Mouse (Mus musculus) neural tube, embryonic 12.5 days (tissue): ENCODE measurements around the gene Erlin1. TPM values are rescaled to one million over a fixed set of nuclear protein-coding genes. Genes with fewer than 3 reads are reported as not detected.

Experiments used
- ATAC-seq: fragments of 200-750 bp; cut with Nextera tagmentation; 2 replicates; pipeline ENCODE4 v1.8.0; 2017; ENCODE audit warnings: low read depth, mild to moderate bottlenecking, moderate TSS enrichment, moderate library complexity; ENCODE audit not compliant: low FRiP score
- H3K27ac ChIP-seq: fragments of 300-500 bp; sonication (generic); 2 replicates; pipeline ENCODE4 v1.5.1; 2016
- H3K27me3 ChIP-seq: fragments of 300-500 bp; sonication (generic); replicated peaks from 2 replicates; pipeline ENCODE4 v1.6.1; 2016; ENCODE audit warnings: mild to moderate bottlenecking
- H3K36me3 ChIP-seq: fragments of 300-500 bp; sonication (generic); 2 replicates; pipeline ENCODE4 v1.6.1; 2016; ENCODE audit warnings: mild to moderate bottlenecking
- H3K4me1 ChIP-seq: fragments of 300-500 bp; sonication (generic); 2 replicates; pipeline ENCODE4 v1.6.1; 2016
- H3K4me2 ChIP-seq: fragments of 300-500 bp; sonication (generic); replicated peaks from 2 replicates; pipeline ENCODE4 v1.6.1; 2016; ENCODE audit warnings: mild to moderate bottlenecking
- H3K4me3 ChIP-seq: fragments of 300-500 bp; sonication (generic); 2 replicates; pipeline ENCODE4 v1.5.1; 2016
- H3K9ac ChIP-seq: fragments of 300-500 bp; sonication (generic); 2 replicates; pipeline ENCODE4 v1.6.1; 2016; ENCODE audit warnings: mild to moderate bottlenecking
- H3K9me3 ChIP-seq: fragments of 300-500 bp; sonication (generic); 2 replicates; pipeline ENCODE4 v1.6.1; 2016; ENCODE audit warnings: mild to moderate bottlenecking
- whole genome bisulfite sequencing: fragments of 180-500 bp; shearing (Covaris S2); methylation state at CpG from one replicate; pipeline ENCODE4 v1.1.7; 2016; 5-methylcytosine and 5-hydroxymethylcytosine counted together
- polyA plus RNA-seq: library from polyadenylated mRNA; unstranded; fragments of >200 nt; fragmentation: Nextera tagmentation; extraction: Ambion mirVana; gene quantifications from 2 replicates; pipeline ENCODE4 v1.2.1, GENCODE M21; 2016

Erlin1 gene
- polyA plus RNA-seq, 1 experiment from 2014 or later, result 18.4 TPM

DNA sequence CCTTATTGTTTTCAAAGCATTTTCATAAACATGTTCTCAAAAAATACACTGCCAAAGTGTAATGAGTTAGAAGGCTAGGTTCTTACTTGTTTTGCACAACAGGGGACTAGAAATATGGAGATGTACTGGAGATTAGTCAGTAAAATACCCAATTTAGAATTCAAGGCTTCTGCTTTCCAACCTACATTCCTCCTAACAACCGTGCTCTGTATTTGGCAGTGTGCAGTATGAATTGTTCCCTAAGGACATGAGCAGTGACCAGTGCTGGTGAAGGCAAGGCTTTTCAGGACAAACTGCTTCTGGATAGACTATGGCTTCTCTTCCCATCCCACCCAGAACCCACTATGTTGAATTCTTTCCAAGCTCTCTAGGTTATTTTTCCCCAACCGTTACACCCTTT is 11.3 kb upstream of the Erlin1 start:
- no peak overlapping the region for H3K4me3 ChIP-seq
- H3K27me3 ChIP-seq, result no peaks in the 10 kb centered on the region
- no peaks in the 10 kb centered on the region for H3K4me1 ChIP-seq
- H3K4me2 ChIP-seq, result no peak overlapping the region
- WGBS, result 83% methylated on average over 2 of the region's 2 CpGs
- no peak overlapping the region for H3K9ac ChIP-seq
- no peaks in the 10 kb centered on the region for H3K9me3 ChIP-seq
- no peak overlapping the region for H3K27ac ChIP-seq
- ATAC-seq, result no peak
- H3K36me3 ChIP-seq, result peaks cover 52% of the 10 kb centered on the region

DNA sequence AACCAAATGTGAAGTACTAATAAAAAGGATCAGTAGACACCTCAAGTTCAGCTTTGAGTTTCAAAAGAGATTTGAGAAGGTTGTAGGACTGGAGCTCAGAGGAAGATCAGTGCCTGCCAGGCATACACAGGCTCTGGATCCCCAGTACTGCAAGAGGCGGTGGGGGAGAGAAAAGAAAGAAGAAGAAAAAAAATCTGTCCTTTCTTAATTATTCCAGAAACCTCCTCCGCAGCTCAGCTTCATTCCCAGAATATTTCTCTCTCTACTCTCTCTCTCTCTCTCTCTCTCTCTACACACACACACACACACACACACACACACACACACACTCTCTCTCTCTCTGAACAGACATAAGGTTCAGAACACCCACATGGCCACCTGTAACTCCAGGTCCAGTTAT is 10.4 kb upstream of the Erlin1 start:
- peaks cover 61% of the 10 kb centered on the region for H3K36me3 ChIP-seq
- H3K9ac ChIP-seq, result no peak overlapping the region
- H3K4me1 ChIP-seq, result no peaks in the 10 kb centered on the region
- no peak overlapping the region for H3K27ac ChIP-seq
- no peaks in the 10 kb centered on the region for H3K9me3 ChIP-seq
- H3K4me3 ChIP-seq, result no peak overlapping the region
- H3K4me2 ChIP-seq, result no peak overlapping the region
- no peaks in the 10 kb centered on the region for H3K27me3 ChIP-seq
- WGBS, result 91% methylated on average over 2 of the region's 2 CpGs
- no peak for ATAC-seq

DNA sequence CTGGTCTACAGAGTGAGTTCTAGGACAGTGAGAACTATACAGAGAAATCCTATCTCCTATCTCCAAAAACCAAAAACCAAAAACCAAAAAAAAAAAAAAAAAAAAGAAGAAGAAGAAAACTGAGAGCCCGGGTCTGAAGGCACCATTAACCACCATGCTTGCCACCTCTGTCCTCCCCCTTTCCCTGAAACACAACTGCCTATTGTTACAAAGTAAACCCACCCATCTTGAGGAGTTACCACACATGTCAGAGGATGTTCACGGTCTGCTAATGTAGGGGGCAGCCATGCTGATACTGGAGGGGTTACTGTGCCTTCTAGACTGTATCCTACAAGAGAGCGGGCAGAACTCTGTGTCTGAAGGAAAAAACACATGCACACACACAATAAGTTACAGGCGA is 7.4 kb upstream of the Erlin1 start:
- 88% methylated on average over 4 of the region's 4 CpGs for WGBS
- Histone ChIP-seq H3K4me3 (no peak overlapping the region), H3K4me2 (no peak overlapping the region), H3K36me3 (peaks cover 48% of the 10 kb centered on the region), H3K4me1 (no peaks in the 10 kb centered on the region), H3K27me3 (no peaks in the 10 kb centered on the region), H3K27ac (no peak overlapping the region), H3K9ac (no peak overlapping the region), H3K9me3 (no peaks in the 10 kb centered on the region)
- ATAC-seq, result no peak

DNA sequence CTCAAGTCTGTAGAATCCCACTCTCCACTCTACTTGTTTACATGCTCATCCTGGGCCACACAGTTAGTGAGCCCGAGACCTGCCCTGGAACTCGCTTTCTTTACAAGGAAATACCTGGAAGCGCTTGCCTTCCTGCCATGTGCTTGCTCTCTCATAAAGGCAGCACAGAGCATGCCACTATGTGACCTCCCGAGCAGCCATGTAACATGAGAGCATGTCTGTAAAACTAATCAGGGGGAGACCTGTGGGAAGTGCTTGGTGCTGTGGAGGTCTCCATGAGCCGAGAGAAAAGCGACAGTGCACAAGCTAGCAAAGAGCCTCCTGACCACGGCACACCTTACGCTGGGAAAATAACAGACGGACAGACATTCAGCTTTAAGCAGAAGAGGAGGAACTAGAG is 6.9 kb upstream of the Erlin1 start:
- Histone ChIP-seq H3K4me2 (no peak overlapping the region), H3K9me3 (no peaks in the 10 kb centered on the region), H3K36me3 (peaks cover 47% of the 10 kb centered on the region), H3K4me1 (no peaks in the 10 kb centered on the region), H3K4me3 (no peak overlapping the region), H3K27me3 (no peaks in the 10 kb centered on the region), H3K9ac (no peak overlapping the region), H3K27ac (no peak overlapping the region)
- 80% methylated on average over 9 of the region's 9 CpGs for WGBS
- ATAC-seq, result no peak

DNA sequence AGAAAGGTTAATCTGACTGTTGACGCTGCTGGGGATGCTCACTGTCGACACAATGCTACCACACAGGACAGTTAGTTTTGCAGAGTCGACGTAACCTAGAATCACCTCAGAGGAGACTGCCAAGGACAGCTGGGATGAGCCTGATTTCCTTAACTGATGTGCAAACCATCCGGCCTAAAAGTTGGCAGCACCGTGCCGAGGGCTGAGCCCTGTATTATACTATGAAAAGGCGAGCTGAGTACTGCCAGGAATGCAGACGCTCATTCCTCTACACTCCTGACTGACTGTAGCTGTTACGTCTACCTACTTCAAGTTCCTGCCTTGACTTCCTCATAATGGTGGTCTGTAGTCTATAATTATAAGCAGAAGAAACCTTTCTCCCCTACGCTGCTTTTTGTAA is 5.4 kb upstream of the Erlin1 start:
- Histone ChIP-seq H3K9me3 (no peaks in the 10 kb centered on the region), H3K4me2 (no peak overlapping the region), H3K36me3 (peaks cover 41% of the 10 kb centered on the region), H3K9ac (no peak overlapping the region), H3K27me3 (no peaks in the 10 kb centered on the region), H3K27ac (no peak overlapping the region), H3K4me3 (no peak overlapping the region), H3K4me1 (0 out of 2 replicates have a peak, but pooled peaks cover 3% of the 10 kb centered on the region)
- ATAC-seq, result no peak
- WGBS, result 89% methylated on average over 11 of the region's 11 CpGs

DNA sequence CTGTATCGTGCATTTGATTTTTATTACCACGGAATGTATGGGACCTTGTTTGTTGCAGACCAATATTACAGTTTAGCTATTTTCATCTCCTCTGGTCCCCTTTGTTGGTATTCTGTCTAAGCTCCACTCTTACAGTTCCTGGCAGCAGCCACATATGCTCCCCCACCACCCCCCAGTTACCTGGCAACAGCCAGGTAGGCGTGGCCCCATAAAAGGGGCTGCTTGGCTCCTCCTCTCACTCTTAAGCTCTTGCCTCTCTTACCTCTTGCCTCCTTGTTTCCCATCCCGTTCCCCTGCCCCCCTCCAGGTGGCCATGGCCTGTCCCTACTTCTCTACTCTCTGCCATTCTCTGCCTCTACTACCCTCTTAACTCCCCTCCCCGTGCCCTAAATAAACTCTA is 1.6 kb upstream of the Erlin1 start:
- 0 out of 2 replicates have a peak, but pooled peaks cover 12% of the 10 kb centered on the region for H3K4me1 ChIP-seq
- no peak overlapping the region for H3K4me3 ChIP-seq
- no peak overlapping the region for H3K4me2 ChIP-seq
- H3K9ac ChIP-seq, result no peak overlapping the region
- 56% methylated on average over 5 of the region's 5 CpGs for WGBS
- no peak for ATAC-seq
- no peaks in the 10 kb centered on the region for H3K9me3 ChIP-seq
- peaks cover 12% of the 10 kb centered on the region for H3K36me3 ChIP-seq
- H3K27me3 ChIP-seq, result no peaks in the 10 kb centered on the region
- no peak overlapping the region for H3K27ac ChIP-seq

DNA sequence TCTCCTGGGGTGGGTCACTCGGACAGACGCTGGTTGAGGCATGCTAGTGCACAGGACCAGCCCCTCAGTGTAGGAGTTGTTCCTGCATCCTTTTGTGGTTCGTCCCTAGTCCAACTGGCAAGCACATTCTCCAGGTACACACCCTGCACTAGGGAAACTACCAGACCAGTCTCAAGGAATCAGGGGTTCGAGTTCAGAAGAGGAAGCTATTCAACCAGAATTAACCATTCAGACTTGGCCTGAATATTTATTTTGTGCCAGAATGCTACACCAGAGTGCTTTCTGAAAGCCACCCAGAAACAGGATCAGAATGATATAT is 288 bp upstream of the Erlin1 start:
- peak overlapping the region; percentile 88 for H3K4me2 ChIP-seq
- no peaks in the 10 kb centered on the region; the same call in 1 of the 2 replicates for H3K36me3 ChIP-seq
- peak overlapping the region; percentile 76 for H3K9ac ChIP-seq
- 0 out of 2 replicates have a peak, but pooled peaks cover 12% of the 10 kb centered on the region for H3K4me1 ChIP-seq
- H3K27ac ChIP-seq, result no peak overlapping the region
- no peaks in the 10 kb centered on the region for H3K27me3 ChIP-seq
- 10% methylated on average over 4 of the region's 4 CpGs for WGBS
- H3K4me3 ChIP-seq, result peak overlapping the region; percentile 66
- no peak; the same call in 1 of the 2 replicates for ATAC-seq
- H3K9me3 ChIP-seq, result no peaks in the 10 kb centered on the region

DNA sequence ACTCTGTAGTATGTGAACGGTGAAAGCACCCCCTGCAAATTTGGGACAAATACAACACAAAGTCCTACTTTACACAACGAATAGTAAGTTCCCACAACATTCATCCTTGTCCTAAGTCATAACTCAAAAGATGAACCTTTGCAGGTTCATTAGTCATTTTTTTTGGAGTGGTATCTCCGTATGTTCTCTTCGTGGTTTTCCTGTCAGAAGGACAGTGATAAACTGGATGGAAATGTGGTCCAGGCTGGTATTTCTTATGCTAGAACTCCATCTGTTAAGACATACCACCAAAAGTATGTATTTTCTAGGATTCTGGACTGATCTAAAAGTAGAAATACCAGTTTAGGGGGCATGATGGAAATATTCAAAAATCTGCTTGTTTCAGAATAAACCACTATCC is 1.4 kb downstream of the Erlin1 start:
- no peak overlapping the region for H3K9ac ChIP-seq
- 84% methylated on average over 4 of the region's 4 CpGs for WGBS
- H3K4me2 ChIP-seq, result peak overlapping the region; percentile 88

DNA sequence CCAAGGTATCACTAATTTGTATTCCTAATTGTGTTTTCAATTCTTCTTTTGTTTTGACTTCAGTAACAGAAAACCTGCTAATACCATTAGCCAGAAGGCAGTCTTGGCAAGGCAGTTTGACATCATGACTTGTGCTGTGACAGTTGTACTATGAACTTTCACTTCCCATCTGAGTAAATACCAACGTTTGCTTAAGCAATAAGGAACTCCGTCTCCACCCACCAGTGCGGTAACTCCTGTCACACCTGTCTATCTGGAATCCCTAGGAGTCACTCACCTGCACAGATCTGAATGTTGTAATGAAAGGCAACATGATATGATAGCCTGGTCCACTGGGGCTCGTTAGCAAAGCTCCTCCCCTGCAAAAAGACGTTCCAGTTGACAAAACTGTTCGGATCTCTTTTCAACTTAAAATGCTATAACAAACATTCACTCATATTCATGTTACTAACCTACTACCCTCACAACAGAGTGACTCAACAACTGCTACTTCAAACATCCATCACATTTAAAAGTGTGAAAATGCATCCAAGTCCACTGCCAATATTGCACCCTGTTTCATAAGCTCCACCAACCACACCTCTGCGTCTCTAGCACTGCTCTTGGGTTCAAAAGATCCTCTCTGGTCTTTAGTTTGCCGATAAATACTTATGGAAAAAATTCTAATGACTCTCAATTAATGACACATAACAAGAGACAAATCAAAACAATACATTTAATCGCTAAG is 2.1 kb downstream of the Erlin1 start:
- Histone ChIP-seq H3K27ac (no peak overlapping the region), H3K4me2 (no peak overlapping the region), H3K9me3 (no peaks in the 10 kb centered on the region), H3K4me3 (no peak overlapping the region), H3K9ac (no peak overlapping the region), H3K27me3 (no peaks in the 10 kb centered on the region), H3K36me3 (peaks cover 6% of the 10 kb centered on the region), H3K4me1 (0 out of 2 replicates have a peak, but pooled peaks cover 12% of the 10 kb centered on the region)
- ATAC-seq, result no peak
- WGBS, result 88% methylated on average over 9 of the region's 9 CpGs

More for the DNA sequence above, 1.4 kb downstream of the Erlin1 start:
- no peak overlapping the region for H3K4me3 ChIP-seq
- no peaks in the 10 kb centered on the region for H3K9me3 ChIP-seq
- H3K27me3 ChIP-seq, result no peaks in the 10 kb centered on the region
- no peak overlapping the region for H3K27ac ChIP-seq
- no peak for ATAC-seq
- H3K36me3 ChIP-seq, result peaks cover 3% of the 10 kb centered on the region
- 0 out of 2 replicates have a peak, but pooled peaks cover 12% of the 10 kb centered on the region for H3K4me1 ChIP-seq

DNA sequence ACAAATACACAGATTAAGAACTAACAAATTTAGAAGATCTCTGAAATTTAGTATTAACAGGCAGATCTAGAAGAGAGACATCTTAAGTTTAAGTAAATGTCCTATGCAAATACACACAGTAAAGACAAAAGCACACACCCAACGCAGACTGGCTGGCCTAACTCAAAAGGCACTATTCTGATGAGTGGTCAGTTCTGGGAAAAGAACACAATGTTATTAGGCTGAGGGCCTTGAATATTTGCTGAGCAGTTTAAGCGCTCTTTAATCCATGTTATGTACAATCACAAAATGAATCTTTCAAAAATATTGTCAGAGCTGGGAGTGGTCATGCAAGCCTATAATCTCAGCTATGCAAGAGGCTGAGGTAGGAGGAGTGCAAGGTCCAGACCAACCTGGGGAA is 4.9 kb downstream of the Erlin1 start:
- no peak overlapping the region for H3K9ac ChIP-seq
- no peaks in the 10 kb centered on the region for H3K27me3 ChIP-seq
- H3K4me2 ChIP-seq, result no peak overlapping the region
- 89% methylated on average over 2 of the region's 2 CpGs for WGBS
- no peak overlapping the region for H3K27ac ChIP-seq
- H3K36me3 ChIP-seq, result peaks cover 6% of the 10 kb centered on the region; the same call in 1 of the 2 replicates
- H3K4me1 ChIP-seq, result 0 out of 2 replicates have a peak, but pooled peaks cover 7% of the 10 kb centered on the region
- H3K9me3 ChIP-seq, result no peaks in the 10 kb centered on the region
- ATAC-seq, result no peak
- H3K4me3 ChIP-seq, result no peak overlapping the region

DNA sequence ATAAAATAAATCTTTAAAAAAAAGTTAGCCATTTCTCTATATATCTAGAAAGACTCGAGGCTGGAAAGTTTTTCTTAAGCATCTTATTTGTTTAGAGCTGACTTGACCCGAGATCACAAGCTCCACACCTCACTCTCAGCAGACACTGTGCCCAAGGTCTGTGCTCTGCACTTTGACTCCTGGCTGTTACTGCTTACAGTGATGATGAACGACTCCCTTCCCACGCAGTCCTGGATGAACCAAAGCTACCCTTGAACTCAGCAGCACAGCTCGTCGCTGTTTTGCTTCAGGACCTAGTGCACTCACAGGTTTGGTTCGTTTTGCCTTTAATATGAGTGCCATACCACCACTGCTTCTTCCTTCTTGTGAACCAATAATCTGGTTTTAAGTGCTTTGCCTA is 5.8 kb downstream of the Erlin1 start:
- H3K4me3 ChIP-seq, result no peak overlapping the region
- H3K9ac ChIP-seq, result no peak overlapping the region
- H3K27me3 ChIP-seq, result no peaks in the 10 kb centered on the region
- H3K9me3 ChIP-seq, result no peaks in the 10 kb centered on the region
- peaks cover 10% of the 10 kb centered on the region; the same call in 1 of the 2 replicates for H3K36me3 ChIP-seq
- no peak for ATAC-seq
- no peak overlapping the region for H3K27ac ChIP-seq
- 93% methylated on average over 7 of the region's 7 CpGs for WGBS
- 0 out of 2 replicates have a peak, but pooled peaks cover under 1% of the 10 kb centered on the region for H3K4me1 ChIP-seq
- H3K4me2 ChIP-seq, result no peak overlapping the region

DNA sequence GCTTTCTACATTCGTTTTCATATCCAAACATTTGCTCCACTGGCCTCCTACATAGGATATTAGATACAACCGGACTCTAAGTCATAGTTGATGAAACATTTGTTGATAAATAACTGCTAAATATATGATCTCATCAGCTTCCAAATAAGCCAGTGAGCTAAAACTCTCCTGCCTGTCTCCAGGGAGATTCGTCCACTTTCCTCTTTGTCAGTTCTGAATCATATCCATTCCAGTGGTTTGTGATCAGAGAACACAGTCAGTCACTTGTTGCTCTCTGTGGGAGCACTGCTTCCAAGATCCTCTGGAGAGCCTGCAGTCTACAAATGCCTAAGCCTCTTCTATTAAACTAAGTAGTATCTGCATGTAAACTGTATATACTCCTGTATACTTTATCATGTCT is 9.4 kb downstream of the Erlin1 start:
- Histone ChIP-seq H3K27ac (no peak overlapping the region), H3K4me1 (no peaks in the 10 kb centered on the region), H3K4me2 (no peak overlapping the region), H3K36me3 (peaks cover 25% of the 10 kb centered on the region), H3K27me3 (no peaks in the 10 kb centered on the region), H3K9ac (no peak overlapping the region), H3K9me3 (no peaks in the 10 kb centered on the region), H3K4me3 (no peak overlapping the region)
- no peak for ATAC-seq
- WGBS, result 88% methylated on average over 3 of the region's 3 CpGs
